ENCODE assay signal across 10 mouse cellular contexts in genomic region chr5:53947549-53948183, GRCm38 (mm10). TPM values are rescaled to one million over a fixed set of nuclear protein-coding genes. Genes with fewer than 3 reads are reported as not detected.
DNase-seq lines count a peak whose midpoint lies in the region; ATAC-seq lines count a peak whose summit lies in the region.
"Had no signal": no experiment of that assay in that cellular context is flagged by ENCODE, and none has a peak within 500 bp of the region (broad histone marks: within the 10 kb centered on the region; RNA-seq: fewer than 3 reads in every experiment).

No protein-coding gene starts in this region.

- no peaks in the 10 kb centered on the region for H3K36me3 ChIP-seq in midbrain, embryonic 13.5 days
- no peaks in the 10 kb centered on the region for H3K36me3 ChIP-seq in midbrain, embryonic 11.5 days (ENCODE audit: control insufficient read depth, insufficient read depth, low read length)
- H3K36me3 ChIP-seq in stomach, embryonic 14.5 days (ENCODE audit: control insufficient read depth, insufficient read depth, low read length) = no peaks in the 10 kb centered on the region
- H3K36me3 ChIP-seq: G1E had no signal

- H3K4me3 ChIP-seq in midbrain, embryonic 13.5 days (replicated peaks) = no peak overlapping the region
- H3K4me3 ChIP-seq in midbrain, embryonic 11.5 days (ENCODE audit: low read depth, low read length) = no peak overlapping the region
- no peak overlapping the region for H3K4me3 ChIP-seq in stomach, embryonic 14.5 days (ENCODE audit: low read depth, low read length)
- H3K4me3 ChIP-seq: erythroblast, embryonic 14.5 days had no signal

- no peaks in the 10 kb centered on the region for H3K27me3 ChIP-seq in midbrain, embryonic 13.5 days
- no peaks in the 10 kb centered on the region for H3K27me3 ChIP-seq in midbrain, embryonic 11.5 days (ENCODE audit: control insufficient read depth, insufficient read depth, low read length)
- no peaks in the 10 kb centered on the region for H3K27me3 ChIP-seq in stomach, embryonic 14.5 days (ENCODE audit: control insufficient read depth, insufficient read depth, low read length)

- H3K4me1 ChIP-seq in midbrain, embryonic 13.5 days (replicated peaks) = peaks cover 8% of the 10 kb centered on the region; the same call in 1 of the 2 replicates
- no peaks in the 10 kb centered on the region for H3K4me1 ChIP-seq in midbrain, embryonic 11.5 days (ENCODE audit: control insufficient read depth, insufficient read depth, low read length)
- 0 out of 2 replicates have a peak, but pooled peaks cover 4% of the 10 kb centered on the region for H3K4me1 ChIP-seq in stomach, embryonic 14.5 days (ENCODE audit: control insufficient read depth, insufficient read depth, low read length)

- H3K4me2 ChIP-seq in midbrain, embryonic 13.5 days (replicated peaks) = no peak overlapping the region
- H3K4me2 ChIP-seq in midbrain, embryonic 11.5 days = no peak overlapping the region
- H3K4me2 ChIP-seq in stomach, embryonic 14.5 days (replicated peaks; ENCODE audit: low read depth, low read length) = no peak overlapping the region

- 0 out of 2 replicates have a peak overlapping the region, but pooled peaks have one; percentile 3 for H3K27ac ChIP-seq in midbrain, embryonic 13.5 days
- no peak overlapping the region for H3K27ac ChIP-seq in midbrain, embryonic 11.5 days (ENCODE audit: low read depth, low read length)
- no peak overlapping the region for H3K27ac ChIP-seq in stomach, embryonic 14.5 days (ENCODE audit: low read length)

- ATAC-seq in midbrain, embryonic 13.5 days = peak; percentile 66
- no peak for ATAC-seq in midbrain, embryonic 11.5 days (ENCODE audit: low FRiP score)
- 0 out of 2 replicates have a peak, but pooled peaks have one; percentile 39 for ATAC-seq in stomach, embryonic 14.5 days (ENCODE audit: insufficient number of reproducible peaks, insufficient read depth, low FRiP score, low read depth)

- 57% methylated on average over 9 of the region's 9 CpGs for WGBS in midbrain, embryonic 13.5 days
- WGBS in midbrain, embryonic 11.5 days = 68% methylated on average over 9 of the region's 9 CpGs
- 45% methylated on average over 9 of the region's 9 CpGs for WGBS in stomach, embryonic 14.5 days

- peak; percentile 63 to 68 for DNase-seq in frontal cortex, postnatal 36 days (ENCODE audit: low spot score in 2 of 2)
- no peak for DNase-seq in frontal cortex, postnatal 10 days (ENCODE audit: low spot score in 2 of 2)
- DNase-seq in midbrain, embryonic 11.5 days (ENCODE audit: low spot score, missing footprints) = no peak
- peak; percentile 59 to 67 for DNase-seq in kidney, postnatal 4 days
- DNase-seq in cerebellum, adult 9-10 months = no peak
- no peak for DNase-seq in spleen, postnatal 4 days (ENCODE audit: low spot score in 2 of 2)

- H3K9ac ChIP-seq in midbrain, embryonic 13.5 days (replicated peaks) = no peak overlapping the region
- H3K9ac ChIP-seq in midbrain, embryonic 11.5 days (ENCODE audit: low read length) = no peak overlapping the region
- H3K9ac ChIP-seq in stomach, embryonic 14.5 days (replicated peaks; ENCODE audit: low read depth, low read length) = no peak overlapping the region

- no peaks in the 10 kb centered on the region for H3K9me3 ChIP-seq in midbrain, embryonic 13.5 days
- H3K9me3 ChIP-seq in midbrain, embryonic 11.5 days (ENCODE audit: control insufficient read depth, low read length) = no peaks in the 10 kb centered on the region
- no peaks in the 10 kb centered on the region for H3K9me3 ChIP-seq in stomach, embryonic 14.5 days (ENCODE audit: control insufficient read depth, low read depth, low read length)
- H3K9me3 ChIP-seq: G1E had no signal

RNA-seq across cellular contexts. Expression of gene Stim2, which starts 50.6 kb away (rescaled TPM):
- 17.8 and 20.3 TPM in 2 replicates for polyA plus RNA-seq in midbrain, embryonic 13.5 days (2015; fragmentation: Nextera tagmentation; extraction: Ambion mirVana)
- polyA plus RNA-seq in midbrain, embryonic 11.5 days (2014; fragmentation: Nextera tagmentation; extraction: Ambion mirVana) = 23.1 and 24.0 TPM in 2 replicates
- 18.3 and 18.5 TPM in 2 replicates for polyA plus RNA-seq in stomach, embryonic 14.5 days (2014; fragmentation: Nextera tagmentation; extraction: Ambion mirVana)

Comparison
In these comparisons a context has a peak if more than half of its experiments do, and no peak if none do; other contexts are left out.
1. DNase-seq: peak in frontal cortex, postnatal 36 days (2 of 2) and kidney, postnatal 4 days (2 of 2); none in frontal cortex, postnatal 10 days (0 of 2), midbrain, embryonic 11.5 days (single experiment), cerebellum, adult 9-10 months (single experiment) and spleen, postnatal 4 days (0 of 2).